Mouse (Mus musculus) liver, embryonic 15.5 days (tissue): Measurements from ENCODE around the gene Gm20843. TPM values are rescaled to one million over a fixed set of nuclear protein-coding genes. Genes with fewer than 3 reads are reported as not detected.
"Not testable (repeated sequence)": the region's sequence is repeated elsewhere in the genome, so short reads cannot be mapped to it uniquely, and the experiment has no call there.

ENCODE experiments used
- ATAC-seq: fragments of 200-750 bp; cut with Nextera tagmentation; 2 replicates; pipeline ENCODE4 v1.8.0; 2017; ENCODE audit warnings: moderate number of reproducible peaks, mild to moderate bottlenecking, moderate library complexity; ENCODE audit not compliant: insufficient read depth
- H3K27ac ChIP-seq: fragments of 300-500 bp; sonication (generic); replicated peaks from 2 replicates; pipeline ENCODE4 v1.5.1; 2015; ENCODE audit warnings: mild to moderate bottlenecking, inconsistent platforms
- H3K27me3 ChIP-seq: fragments of 300-500 bp; sonication (generic); 2 replicates; pipeline ENCODE4 v1.6.1; 2015; ENCODE audit warnings: mild to moderate bottlenecking, inconsistent platforms
- H3K36me3 ChIP-seq: fragments of 300-500 bp; sonication (generic); replicated peaks from 2 replicates; pipeline ENCODE4 v1.6.1; 2015; ENCODE audit warnings: moderate library complexity, mild to moderate bottlenecking, inconsistent platforms
- H3K4me1 ChIP-seq: fragments of 300-500 bp; sonication (generic); replicated peaks from 2 replicates; pipeline ENCODE4 v1.6.1; 2015; ENCODE audit warnings: inconsistent platforms
- H3K4me2 ChIP-seq: fragments of 300-500 bp; sonication (generic); 2 replicates; pipeline ENCODE4 v1.6.1; 2015; ENCODE audit warnings: moderate library complexity, mild to moderate bottlenecking, inconsistent platforms
- H3K4me3 ChIP-seq: fragments of 300-500 bp; sonication (generic); replicated peaks from 2 replicates; pipeline ENCODE4 v1.5.1; 2015; ENCODE audit warnings: mild to moderate bottlenecking, inconsistent platforms
- H3K9ac ChIP-seq: fragments of 300-500 bp; sonication (generic); 2 replicates; pipeline ENCODE4 v1.6.1; 2015; ENCODE audit warnings: moderate library complexity, mild to moderate bottlenecking, inconsistent platforms
- H3K9me3 ChIP-seq: fragments of 300-500 bp; sonication (generic); replicated peaks from 2 replicates; pipeline ENCODE4 v1.6.1; 2016; ENCODE audit warnings: inconsistent platforms
- WGBS: fragments of 180-500 bp; shearing (Covaris S2); methylation state at CpG from one replicate; pipeline ENCODE4 v1.1.7; 2015; ENCODE audit warnings: mixed read lengths; ENCODE audit not compliant: insufficient replicate concordance; 5-methylcytosine and 5-hydroxymethylcytosine counted together
- polyA plus RNA-seq: library from polyadenylated mRNA; unstranded; fragments of >200 nt; fragmentation: Nextera tagmentation; extraction: Ambion mirVana; gene quantifications from 2 replicates; pipeline ENCODE4 v1.2.1, GENCODE M21; 2015

Gene Gm20843
- not detected in 2 replicates for polyA plus RNA-seq

- not testable (repeated sequence) for ATAC-seq, H3K4me3 ChIP-seq, H3K27me3 ChIP-seq, H3K9me3 ChIP-seq, H3K4me1 ChIP-seq, H3K9ac ChIP-seq, H3K4me2 ChIP-seq, H3K27ac ChIP-seq, H3K36me3 ChIP-seq
- WGBS: no CpG with 5 or more reads among the region's 6 CpGs
Measured at GRCm38 (mm10) chrY:72247018-72247417, at the start of gene Gm20843. Gm20843 (minus strand) TSS chrY:72247118.
